Mouse (Mus musculus) liver, adult (tissue): ENCODE results near the gene Cyp2d10.
"Not testable (repeated sequence)": the region's sequence is repeated elsewhere in the genome, so short reads cannot be mapped to it uniquely, and the experiment has no call there.

Experiments used
- GATA4 ChIP-seq: IDR thresholded peaks from 2 replicates; pipeline ENCODE4 v1.6.1; 2014; ENCODE audit warnings: mild to moderate bottlenecking, low read length; ENCODE audit not compliant: insufficient replicate concordance

The Cyp2d10 gene

GRCm38 (mm10) chr15:82401516-82401915, 5.5 kb downstream of the Cyp2d10 start:
- no peak for TF ChIP-seq GATA4

GRCm38 (mm10) chr15:82395955-82396354, 11.0 kb downstream of the Cyp2d10 start:
- peak; percentile 34; the same call in 1 of the 2 replicates for TF ChIP-seq GATA4

DNA sequence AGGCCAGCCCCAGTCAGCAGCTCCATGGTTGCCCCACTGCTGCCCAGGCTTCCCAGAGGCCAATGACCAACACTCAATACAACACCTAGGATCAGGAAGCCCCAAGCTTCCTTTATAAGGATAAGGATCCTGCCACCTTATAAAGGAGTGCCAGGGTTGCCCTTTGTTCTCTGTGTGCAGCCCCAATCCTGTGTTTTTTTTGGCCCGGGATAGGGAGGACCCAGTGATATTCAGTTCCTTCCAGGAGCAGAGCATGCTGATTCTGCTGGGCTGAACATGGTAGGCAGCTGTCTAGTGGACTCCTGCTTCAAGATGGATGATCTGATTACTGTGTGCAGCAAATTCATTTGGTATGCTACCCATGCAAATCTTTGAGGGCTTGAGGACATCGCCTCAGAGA, 13.1 kb downstream of the Cyp2d10 start, which contains the start of gene Cyp2d11:
Cyp2d11 (minus strand) TSS at position 101 of the 400 bp plus-strand sequence.
- TF ChIP-seq GATA4 = not testable (repeated sequence)

- no peak for TF ChIP-seq GATA4
These were observed 21.3 kb downstream of the Cyp2d10 start for GRCm38 (mm10) chr15:82385729-82386128.

GRCm38 (mm10) chr15:82382441-82382840, 24.6 kb downstream of the Cyp2d10 start:
- peak; percentile 89 for TF ChIP-seq GATA4

- no peak; the same call in 1 of the 2 replicates for TF ChIP-seq GATA4
These were observed 26.3 kb downstream of the Cyp2d10 start for GRCm38 (mm10) chr15:82380714-82381062.

DNA sequence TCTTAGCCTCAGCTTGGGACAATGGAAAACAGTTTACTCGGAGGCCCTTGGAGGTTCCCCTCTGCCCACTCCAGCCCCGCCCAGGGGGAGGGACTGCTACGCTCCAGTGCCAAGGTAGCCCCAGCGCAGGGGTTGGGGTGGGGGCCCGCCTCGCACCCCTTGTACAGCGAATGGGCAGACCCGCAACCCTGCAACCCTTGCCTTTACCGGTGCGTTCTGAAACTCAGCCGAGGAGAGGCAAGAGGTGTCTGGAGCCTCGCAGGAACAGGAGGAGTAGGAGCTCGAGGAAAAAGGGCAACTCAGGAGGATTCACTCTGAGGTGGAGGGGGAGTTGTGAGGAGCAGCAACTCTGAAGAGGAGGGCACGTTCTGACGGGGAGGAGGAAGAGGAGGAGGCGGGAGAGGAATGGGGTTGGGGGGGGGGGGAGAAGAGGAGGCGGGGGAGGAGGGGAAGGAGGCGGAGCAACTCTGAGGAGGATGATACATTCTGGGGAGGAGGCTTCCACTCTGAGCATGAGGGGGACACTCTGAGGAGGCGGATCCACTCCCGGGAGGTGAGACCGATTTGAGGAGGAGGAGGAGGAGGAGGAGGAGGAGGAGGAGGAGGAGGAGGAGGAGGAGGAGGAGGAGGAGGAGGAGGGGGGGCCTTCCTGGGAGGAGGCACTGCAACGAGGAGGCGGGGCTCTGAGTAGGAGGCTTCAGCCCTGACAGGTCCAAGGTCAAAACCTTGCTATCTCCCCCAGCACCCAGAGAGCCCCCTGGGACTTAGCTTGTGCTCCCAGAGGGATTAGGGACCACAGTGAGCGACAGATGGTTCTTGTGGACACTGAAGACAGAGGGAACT, 26.9 kb downstream of the Cyp2d10 start, which contains the start of gene Cyp2d22:
Cyp2d22 (minus strand) TSS at position 390 of the 843 bp plus-strand sequence.
- TF ChIP-seq GATA4 = peak; percentile 54; the same call in 1 of the 2 replicates

- peak; percentile 96 for TF ChIP-seq GATA4
These were observed 27.5 kb downstream of the Cyp2d10 start for GRCm38 (mm10) chr15:82379511-82379870.

GRCm38 (mm10) chr15:82378261-82379180, 28.5 kb downstream of the Cyp2d10 start:
- no peak for TF ChIP-seq GATA4

- no peak for TF ChIP-seq GATA4
These were observed 29.3 kb downstream of the Cyp2d10 start for GRCm38 (mm10) chr15:82377701-82378100.

DNA sequence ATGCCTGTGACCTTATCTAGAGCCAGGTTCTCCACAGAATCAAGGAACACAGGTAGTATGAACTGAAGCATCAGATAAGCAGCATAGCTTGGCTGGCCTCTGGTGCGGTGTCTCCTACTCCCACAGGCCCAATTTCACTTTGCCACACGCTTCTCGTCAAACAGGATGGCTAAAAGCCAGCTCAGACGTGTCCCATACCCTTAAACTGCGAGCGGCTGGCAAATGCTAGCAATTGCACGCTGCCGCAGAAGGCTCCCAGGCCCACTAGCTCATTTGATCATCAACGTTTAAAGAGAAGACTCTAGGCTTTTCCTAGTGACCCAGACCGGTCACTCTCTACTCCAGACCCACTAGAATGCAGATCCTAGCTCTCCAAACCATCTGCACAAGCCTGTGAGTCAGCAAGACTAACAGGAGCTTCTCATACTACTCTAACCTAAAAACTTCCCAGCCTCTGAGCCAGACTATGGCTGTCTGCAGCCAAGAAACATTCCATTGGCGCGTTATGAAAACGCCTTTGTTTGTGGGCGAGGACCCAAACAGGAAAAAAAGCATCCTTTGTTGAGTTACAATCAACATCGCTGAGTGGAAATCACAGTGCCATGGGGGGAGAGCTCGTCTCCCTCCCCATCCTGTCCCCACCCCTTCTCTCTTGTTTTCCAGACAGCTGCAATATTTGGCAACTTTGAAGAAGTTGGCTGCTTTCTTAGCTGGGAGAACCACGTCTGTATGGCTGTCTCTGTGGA, 30.4 kb downstream of the Cyp2d10 start:
- no peak for TF ChIP-seq GATA4

- no peak for TF ChIP-seq GATA4
These were observed 31.1 kb downstream of the Cyp2d10 start for GRCm38 (mm10) chr15:82375855-82376254.

DNA sequence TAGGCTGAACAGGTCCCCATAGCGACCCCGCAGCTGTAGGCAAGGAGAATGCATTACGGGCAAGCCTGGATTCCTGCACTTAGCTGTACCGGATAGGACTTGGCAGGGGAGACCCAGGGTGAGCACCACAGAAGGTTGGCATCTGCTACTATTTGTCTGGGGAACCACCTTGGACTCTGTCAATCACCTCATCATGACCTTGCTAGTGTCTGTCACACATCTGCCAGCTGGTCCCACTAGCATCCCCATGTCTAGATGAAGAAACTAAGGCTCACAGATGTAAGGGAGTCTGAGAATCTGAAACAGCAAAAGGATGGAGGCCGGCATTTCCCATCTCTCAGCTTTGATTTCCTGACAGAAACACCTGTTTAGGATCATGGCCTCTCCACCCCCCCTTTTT, 32.6 kb downstream of the Cyp2d10 start:
- TF ChIP-seq GATA4 = no peak

- TF ChIP-seq GATA4 = no peak
These were observed 34.0 kb downstream of the Cyp2d10 start for GRCm38 (mm10) chr15:82372991-82373390.

GRCm38 (mm10) chr15:82372446-82372845, 34.5 kb downstream of the Cyp2d10 start:
- no peak for TF ChIP-seq GATA4

DNA sequence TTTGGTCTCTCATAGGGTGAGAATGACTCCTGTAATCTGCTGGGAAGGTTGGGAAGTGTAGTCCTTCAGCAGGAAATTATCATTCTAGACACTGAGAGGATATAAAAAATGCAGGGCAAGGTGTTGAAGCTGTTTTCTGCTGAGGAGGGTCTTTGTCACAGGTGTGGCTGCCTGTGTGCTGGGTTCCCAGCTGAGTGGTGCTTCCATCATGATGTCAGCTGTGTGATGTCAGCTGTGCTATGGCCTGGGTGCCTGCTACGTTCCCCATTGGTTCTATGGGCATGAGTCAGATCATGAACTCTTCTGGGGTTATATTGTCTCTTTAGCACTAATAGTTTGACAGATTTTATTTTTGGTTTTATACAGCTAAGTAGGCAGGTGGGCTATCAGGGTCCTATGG, 38.1 kb downstream of the Cyp2d10 start:
- no peak for TF ChIP-seq GATA4

DNA sequence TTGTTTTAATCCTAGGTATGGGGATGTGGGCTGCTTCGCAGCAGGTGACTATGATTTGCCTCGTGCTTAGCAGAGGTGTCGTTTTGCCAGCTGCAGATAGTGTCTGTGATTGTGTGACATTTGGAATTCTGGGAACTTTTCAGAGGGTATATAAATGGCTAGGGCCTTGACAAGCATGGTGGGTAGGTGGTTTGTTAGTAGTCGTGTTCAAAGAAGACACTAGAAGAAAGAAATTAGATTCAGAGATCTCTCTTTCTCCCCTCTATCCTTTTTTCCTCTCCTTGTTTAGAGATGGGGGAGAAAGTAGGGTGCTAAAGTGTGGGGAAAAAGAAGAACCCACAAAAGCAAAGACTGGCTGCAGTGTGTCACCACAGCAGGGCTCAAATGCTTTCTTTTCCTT, 38.8 kb downstream of the Cyp2d10 start:
- TF ChIP-seq GATA4 = no peak
